Mouse (Mus musculus): Measurements from ENCODE around the gene Adgrf3. TPM values are rescaled to one million over a fixed set of nuclear protein-coding genes. Genes with fewer than 3 reads are reported as not detected.

Gene Adgrf3
- total RNA-seq, 2 experiments from 2014 or later: not detected

- no peak for DNase-seq (ENCODE audit: low spot score in 2 of 2)
These were observed 2.2 kb downstream of the Adgrf3 start for GRCm38 (mm10) chr5:30203216-30203885.

DNA sequence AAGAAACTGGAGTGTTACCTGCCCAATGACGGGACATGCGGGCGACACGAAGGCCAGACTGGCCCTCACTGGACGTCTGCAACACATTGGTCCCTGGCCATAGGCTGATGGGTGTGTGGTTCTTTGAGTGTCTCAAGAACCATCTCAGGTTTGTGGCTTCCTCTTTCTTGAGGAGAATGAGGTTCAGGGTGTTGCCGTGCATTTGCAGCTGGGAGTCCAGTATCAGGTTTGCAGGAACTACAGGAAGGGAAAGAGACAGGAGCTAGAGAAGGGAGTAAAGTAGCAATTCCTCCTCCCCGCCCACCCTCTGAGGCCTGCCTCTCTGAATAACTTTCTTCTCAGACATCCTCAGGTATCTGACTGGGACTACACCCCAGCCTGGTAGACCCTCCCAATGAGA lies 3.3 kb downstream of the Adgrf3 start:
- DNase-seq (ENCODE audit: low spot score in 2 of 2): no peak

GRCm38 (mm10) chr5:30201521-30201920 lies 4.0 kb downstream of the Adgrf3 start:
- peak; percentile 36 to 57 for DNase-seq (ENCODE audit: low spot score in 2 of 2)

DNA sequence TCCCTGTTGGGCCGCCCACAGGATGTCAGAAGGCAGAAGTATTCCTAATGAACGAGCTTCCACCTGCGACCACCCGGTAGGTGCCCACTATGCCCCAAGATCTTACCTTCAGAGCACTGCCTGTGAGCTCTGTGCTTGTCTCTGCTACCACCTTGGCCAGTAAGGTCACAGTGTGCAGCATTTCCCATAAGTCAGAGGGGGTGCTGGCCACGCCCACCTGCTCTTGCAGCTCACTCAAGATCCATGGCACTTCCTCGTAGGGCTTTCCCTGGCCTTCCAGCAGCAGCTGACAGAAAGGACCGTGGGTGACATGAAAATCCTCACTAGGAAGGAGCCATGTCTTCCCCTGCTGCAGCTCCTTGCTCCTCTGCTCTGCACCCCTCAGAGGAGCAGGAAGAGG lies 7.3 kb downstream of the Adgrf3 start:
- DNase-seq (ENCODE audit: low spot score in 2 of 2): no peak

DNA sequence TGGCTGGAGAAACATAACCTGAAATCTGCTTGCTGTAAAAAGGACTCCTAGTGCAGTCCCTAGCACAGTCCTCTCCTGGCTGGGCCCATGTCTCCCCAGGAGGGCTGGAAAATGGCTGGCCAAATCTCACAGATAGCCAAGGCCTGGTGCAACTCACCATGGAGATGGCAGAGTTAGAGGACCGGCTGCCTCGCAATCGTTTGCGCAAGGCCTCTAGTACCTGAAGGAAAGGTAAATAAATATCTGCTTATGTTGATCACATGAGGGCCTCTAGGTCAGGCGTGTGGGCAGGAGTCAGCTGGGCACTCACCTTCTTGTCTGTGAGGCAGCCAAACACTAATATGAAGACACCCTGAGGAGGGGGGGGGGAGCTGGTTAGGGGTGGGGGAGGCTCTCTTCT lies 10.2 kb downstream of the Adgrf3 start:
- no peak for DNase-seq (ENCODE audit: low spot score in 2 of 2)

GRCm38 (mm10) chr5:30192452-30192851 lies 13.1 kb downstream of the Adgrf3 start:
- DNase-seq (ENCODE audit: low spot score in 2 of 2): no peak

DNA sequence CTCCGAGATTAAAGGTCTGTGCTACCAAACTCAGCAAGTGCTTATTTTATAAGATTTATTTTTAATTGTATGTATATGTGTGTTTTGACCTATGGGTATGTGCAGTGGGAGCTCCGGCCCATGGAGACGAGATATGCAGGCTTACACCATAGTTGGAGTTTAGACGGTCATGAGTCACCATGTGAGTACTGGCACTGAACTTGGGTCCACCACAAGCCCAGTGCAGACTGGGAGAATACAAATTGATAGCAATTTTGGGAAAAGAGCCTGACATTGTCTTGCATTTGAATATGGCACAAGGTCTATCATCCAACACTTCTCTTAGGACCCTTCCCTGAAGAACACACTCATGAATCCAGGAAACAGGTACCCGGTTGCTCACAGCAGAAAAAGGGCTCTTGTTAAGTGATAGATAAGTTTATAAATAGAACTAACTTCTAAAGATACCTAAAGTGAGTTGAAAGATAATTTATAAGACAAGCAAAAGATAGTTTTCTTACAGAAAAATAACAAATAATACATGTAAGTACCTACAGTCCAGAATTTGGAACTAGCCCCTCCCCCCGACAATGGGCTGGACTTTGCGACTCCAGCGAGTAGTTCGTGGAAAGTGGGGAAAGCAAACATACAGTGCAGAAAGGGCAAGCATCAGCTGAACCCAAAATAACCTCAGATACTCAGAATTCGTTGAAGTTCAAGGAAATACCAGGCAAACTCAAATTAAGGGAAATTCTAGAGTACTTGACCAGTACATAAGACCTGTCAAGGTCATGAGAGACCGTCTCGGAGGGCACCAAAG lies 17.6 kb downstream of the Adgrf3 start:
- no peak for DNase-seq (ENCODE audit: low spot score in 2 of 2)

GRCm38 (mm10) chr5:30175811-30176210 lies 29.7 kb downstream of the Adgrf3 start:
- DNase-seq (ENCODE audit: low spot score in 2 of 2): no peak

GRCm38 (mm10) chr5:30172931-30173692 lies 32.4 kb downstream of the Adgrf3 start:
- DNase-seq (ENCODE audit: low spot score in 2 of 2): no peak

GRCm38 (mm10) chr5:30172115-30172514 lies 33.4 kb downstream of the Adgrf3 start:
- no peak for DNase-seq (ENCODE audit: low spot score in 2 of 2)

- DNase-seq (ENCODE audit: low spot score in 2 of 2): no peak
These were observed 35.1 kb downstream of the Adgrf3 start for GRCm38 (mm10) chr5:30170303-30170940.

GRCm38 (mm10) chr5:30165234-30165946 lies 40.1 kb downstream of the Adgrf3 start:
- DNase-seq (ENCODE audit: low spot score in 2 of 2): no peak

GRCm38 (mm10) chr5:30162339-30162738 lies 43.2 kb downstream of the Adgrf3 start:
- DNase-seq (ENCODE audit: low spot score in 2 of 2): no peak

GRCm38 (mm10) chr5:30161836-30162235 lies 43.7 kb downstream of the Adgrf3 start:
- no peak for DNase-seq (ENCODE audit: low spot score in 2 of 2)

- no peak for DNase-seq (ENCODE audit: low spot score in 2 of 2)
These were observed 45.9 kb downstream of the Adgrf3 start for GRCm38 (mm10) chr5:30159601-30160000.

DNA sequence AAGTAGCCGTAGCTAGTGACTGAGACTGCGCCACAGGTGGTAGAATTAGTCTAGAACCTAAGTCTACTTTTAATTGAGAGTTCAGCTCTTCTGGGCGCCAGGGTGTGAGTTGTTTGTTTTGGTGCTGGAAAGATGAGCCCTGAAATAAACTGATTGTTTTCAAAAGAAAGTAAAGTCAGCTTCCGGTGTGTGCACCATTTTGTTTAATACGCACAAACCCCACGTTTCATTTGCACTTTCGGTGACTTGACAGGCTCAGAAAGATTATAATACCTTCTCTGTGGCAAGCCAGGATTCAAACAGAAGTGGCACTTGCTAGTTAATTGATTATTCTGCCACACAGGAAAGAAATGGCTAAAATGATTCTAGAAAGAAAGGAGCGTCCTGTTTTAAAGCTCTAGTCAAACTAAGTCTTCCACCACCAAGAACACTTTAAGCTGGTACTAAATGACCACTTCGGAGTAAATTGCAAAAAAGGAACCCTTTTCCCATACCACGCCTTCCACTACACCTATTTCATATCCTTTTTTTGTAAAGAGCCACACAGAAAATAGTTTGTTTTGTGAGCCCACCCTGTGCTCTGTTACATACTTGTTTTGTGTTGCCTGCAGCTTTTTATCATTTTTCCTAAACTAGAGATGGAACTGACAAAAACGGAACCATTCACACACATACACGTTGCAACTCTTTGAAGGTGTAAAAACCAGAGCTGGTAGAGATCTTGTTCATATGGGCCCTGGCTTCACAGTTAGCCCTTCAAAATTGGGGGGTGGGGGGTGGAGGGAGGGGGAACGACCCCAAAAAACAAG lies 49.5 kb downstream of the Adgrf3 start:
- DNase-seq (ENCODE audit: low spot score in 2 of 2): no peak

- DNase-seq (ENCODE audit: low spot score in 2 of 2): no peak
These were observed 50.1 kb downstream of the Adgrf3 start for GRCm38 (mm10) chr5:30155395-30155792.

DNA sequence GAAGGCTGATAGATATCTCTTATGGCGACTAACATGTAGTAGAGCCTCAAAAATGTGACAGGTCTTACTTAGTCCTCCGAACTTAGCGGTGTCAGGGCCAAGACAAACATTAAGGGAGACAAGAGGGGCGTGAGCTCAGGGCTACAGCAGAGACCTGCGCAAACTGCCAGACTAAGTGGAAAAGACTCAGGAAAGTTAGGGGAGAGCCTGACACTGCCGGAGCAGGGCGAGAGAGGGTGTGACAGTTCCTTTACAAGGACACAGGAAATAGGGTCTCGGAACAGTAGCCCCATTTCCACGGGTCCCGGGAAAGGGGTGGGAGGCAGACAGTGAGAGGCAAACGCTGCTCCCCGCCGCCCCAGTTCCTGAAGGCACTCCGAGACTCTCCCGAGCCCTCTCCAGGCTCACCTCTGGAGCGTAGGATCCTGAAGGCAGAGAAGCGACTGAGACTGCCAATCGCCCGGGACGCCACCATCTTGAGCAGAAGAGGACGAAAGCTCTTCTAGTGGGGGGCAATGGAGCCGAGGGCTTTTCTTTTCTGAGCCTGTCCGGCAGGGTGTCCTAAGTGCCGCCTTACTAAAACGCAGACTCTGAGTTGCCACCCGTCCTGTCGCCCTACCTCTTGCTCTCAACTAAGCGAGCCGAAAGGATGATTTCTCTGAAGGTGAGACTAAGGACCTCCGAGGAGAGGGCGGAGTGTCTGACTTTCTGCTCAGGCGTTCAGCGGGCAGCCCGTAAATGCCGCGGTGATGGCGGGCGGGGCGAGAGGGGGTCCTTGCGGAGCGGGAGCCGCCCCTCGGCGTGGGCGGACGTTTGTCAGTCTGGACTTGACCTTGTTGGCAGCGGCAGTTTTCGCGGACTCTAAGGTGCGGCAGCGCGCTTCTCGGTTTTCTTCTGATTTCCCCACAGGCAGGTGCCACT lies 50.8 kb downstream of the Adgrf3 start, which contains the start of the genes Hadha and Hadhb:
TSS of gene Hadha (minus strand) at position 689 of the 921 bp plus-strand sequence.
TSS of gene Hadhb (plus strand) at position 775 of the 921 bp plus-strand sequence.
- DNase-seq (ENCODE audit: low spot score in 2 of 2): peak; percentile 93 to 97

- DNase-seq (ENCODE audit: low spot score in 2 of 2): peak in 1 of 2 experiments; percentile 24
These were observed 51.5 kb downstream of the Adgrf3 start for GRCm38 (mm10) chr5:30154013-30154412.

Data from layer of hippocampus, postnatal 14 days (tissue).